Mouse (Mus musculus) ES-Bruce4 (cell line): ENCODE measurements around the gene Gm47985.
"Not testable (repeated sequence)": the region's sequence is repeated elsewhere in the genome, so short reads cannot be mapped to it uniquely, and the experiment has no call there.

ENCODE experiments used
- CTCF ChIP-seq: IDR thresholded peaks from one replicate; pipeline ENCODE4 v1.8.1; 2011; ENCODE audit warnings: low read depth, low read length
- EP300 ChIP-seq: IDR thresholded peaks from 2 replicates; pipeline ENCODE4 v1.6.1; 2011; ENCODE audit warnings: low read depth, low read length; ENCODE audit not compliant: insufficient read depth
- POLR2A ChIP-seq: IDR thresholded peaks from one replicate; pipeline ENCODE4 v1.8.1; 2011; ENCODE audit warnings: low read length; ENCODE audit not compliant: insufficient read depth

- not testable (repeated sequence) for TF ChIP-seq POLR2A, CTCF, EP300
These were observed 18.3 kb downstream of the Gm47985 start for GRCm38 (mm10) chr1:151200620-151201019.
